ENCODE assay signal across 12 mouse cellular contexts in the genomic region with DNA sequence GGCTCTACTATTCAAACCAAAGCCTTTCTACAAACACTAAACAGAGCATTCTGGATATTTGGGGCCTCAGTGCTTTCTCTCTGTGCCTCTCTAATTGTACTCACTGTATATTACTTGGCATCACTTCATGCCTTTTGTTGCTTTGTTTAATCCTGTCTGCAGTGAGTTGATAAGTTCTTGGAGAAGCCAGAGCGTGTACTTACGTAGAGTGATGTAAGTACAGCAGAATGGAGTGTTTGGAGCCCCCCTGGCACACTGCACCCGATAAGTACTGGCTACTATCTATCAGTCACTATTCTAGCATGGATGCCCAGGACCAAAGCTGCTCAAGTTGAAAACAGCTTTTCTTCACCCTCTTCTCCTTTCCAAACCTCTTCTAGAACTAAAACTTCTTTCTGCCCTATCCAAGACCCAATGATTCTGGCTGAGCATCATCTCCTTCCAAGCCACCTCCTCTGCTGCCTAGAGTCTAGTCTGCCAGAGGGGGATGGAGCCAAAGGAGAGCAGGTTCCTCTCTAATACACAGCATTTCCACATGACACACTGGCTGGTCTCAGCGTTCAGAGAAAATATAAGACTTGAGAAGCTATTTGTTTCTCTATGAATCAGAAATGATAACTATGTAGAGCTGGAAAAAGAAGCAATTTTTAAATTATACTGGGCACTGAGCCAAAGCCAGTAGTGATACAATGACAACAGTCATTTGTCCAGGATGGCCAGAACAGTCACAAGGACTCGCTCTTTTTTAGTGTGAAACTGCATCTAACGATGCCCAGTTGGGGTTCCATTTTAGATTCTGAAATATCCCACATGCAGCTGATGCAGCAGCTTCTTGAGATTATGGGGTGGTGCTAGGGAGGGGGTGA. TPM values are rescaled to one million over a fixed set of nuclear protein-coding genes. Genes with fewer than 3 reads are reported as not detected.
DNase-seq lines count a peak whose midpoint lies in the region; ATAC-seq lines count a peak whose summit lies in the region.
"Had no signal": no experiment of that assay in that cellular context is flagged by ENCODE, and none has a peak within 500 bp of the region (broad histone marks: within the 10 kb centered on the region; RNA-seq: fewer than 3 reads in every experiment).

No protein-coding gene starts in this region.

- WGBS in heart, embryonic 15.5 days, result 44% methylated on average over 6 of the region's 6 CpGs
- WGBS in heart, embryonic 10.5 days, result 80% methylated on average over 6 of the region's 6 CpGs
- 74% methylated on average over 6 of the region's 6 CpGs for WGBS in neural tube, embryonic 13.5 days
- WGBS in hindbrain, embryonic 14.5 days, result 68% methylated on average over 6 of the region's 6 CpGs
- WGBS in stomach, embryonic 16.5 days, result 54% methylated on average over 6 of the region's 6 CpGs

- H3K9me3 ChIP-seq in heart, embryonic 15.5 days (replicated peaks), result no peaks in the 10 kb centered on the region
- H3K9me3 ChIP-seq in heart, embryonic 10.5 days, result no peaks in the 10 kb centered on the region
- H3K9me3 ChIP-seq in neural tube, embryonic 13.5 days, result no peaks in the 10 kb centered on the region
- H3K9me3 ChIP-seq in hindbrain, embryonic 14.5 days (ENCODE audit: control insufficient read depth, low read length), result no peaks in the 10 kb centered on the region
- no peaks in the 10 kb centered on the region for H3K9me3 ChIP-seq in stomach, embryonic 16.5 days (replicated peaks; ENCODE audit: control insufficient read depth, low read length)
- H3K9me3 ChIP-seq: limb, embryonic 12.5 days had no signal

- no peak for ATAC-seq in heart, embryonic 15.5 days (replicated peaks; ENCODE audit: insufficient number of reproducible peaks, insufficient read depth, low FRiP score, low read depth)
- ATAC-seq in neural tube, embryonic 13.5 days (ENCODE audit: low read depth), result no peak
- ATAC-seq in hindbrain, embryonic 14.5 days (ENCODE audit: low FRiP score), result no peak
- no peak for ATAC-seq in stomach, embryonic 16.5 days (ENCODE audit: insufficient read depth, low FRiP score)

- H3K4me2 ChIP-seq in heart, embryonic 15.5 days, result no peak overlapping the region
- H3K4me2 ChIP-seq in neural tube, embryonic 13.5 days, result no peak overlapping the region
- no peak overlapping the region for H3K4me2 ChIP-seq in hindbrain, embryonic 14.5 days (replicated peaks)
- H3K4me2 ChIP-seq in stomach, embryonic 16.5 days (ENCODE audit: low read depth, low read length), result no peak overlapping the region
- H3K4me2 ChIP-seq: limb, embryonic 12.5 days had no signal

- no peaks in the 10 kb centered on the region for H3K27me3 ChIP-seq in heart, embryonic 15.5 days
- no peaks in the 10 kb centered on the region for H3K27me3 ChIP-seq in heart, embryonic 10.5 days (ENCODE audit: insufficient read depth, poor library complexity, severe bottlenecking)
- H3K27me3 ChIP-seq in neural tube, embryonic 13.5 days, result no peaks in the 10 kb centered on the region
- no peaks in the 10 kb centered on the region for H3K27me3 ChIP-seq in hindbrain, embryonic 14.5 days (ENCODE audit: control insufficient read depth, insufficient read depth, low read length)
- no peaks in the 10 kb centered on the region for H3K27me3 ChIP-seq in stomach, embryonic 16.5 days (ENCODE audit: control insufficient read depth, insufficient read depth, low read length)
- H3K27me3 ChIP-seq: limb, embryonic 12.5 days had no signal

- H3K4me1 ChIP-seq in heart, embryonic 15.5 days (replicated peaks), result peaks cover 61% of the 10 kb centered on the region
- H3K4me1 ChIP-seq in heart, embryonic 10.5 days, result peaks cover 67% of the 10 kb centered on the region
- peaks cover 59% of the 10 kb centered on the region for H3K4me1 ChIP-seq in neural tube, embryonic 13.5 days (replicated peaks)
- H3K4me1 ChIP-seq in hindbrain, embryonic 14.5 days (replicated peaks; ENCODE audit: control insufficient read depth, insufficient read depth, low read length), result peaks cover 42% of the 10 kb centered on the region
- peaks cover 41% of the 10 kb centered on the region for H3K4me1 ChIP-seq in stomach, embryonic 16.5 days (ENCODE audit: control insufficient read depth, insufficient read depth, low read length)

- H3K9ac ChIP-seq in heart, embryonic 15.5 days, result no peak overlapping the region
- no peak overlapping the region for H3K9ac ChIP-seq in neural tube, embryonic 13.5 days
- H3K9ac ChIP-seq in hindbrain, embryonic 14.5 days, result no peak overlapping the region
- no peak overlapping the region for H3K9ac ChIP-seq in stomach, embryonic 16.5 days (ENCODE audit: low read length)
- H3K9ac ChIP-seq: limb, embryonic 12.5 days had no signal

- peak overlapping the region; percentile 54 for H3K27ac ChIP-seq in heart, embryonic 15.5 days
- H3K27ac ChIP-seq in heart, embryonic 10.5 days, result no peak overlapping the region
- peak overlapping the region; percentile 54 for H3K27ac ChIP-seq in neural tube, embryonic 13.5 days (replicated peaks)
- H3K27ac ChIP-seq in hindbrain, embryonic 14.5 days, result 0 out of 2 replicates have a peak overlapping the region, but pooled peaks have one; percentile 23
- peak overlapping the region; percentile 55; the same call in 1 of the 2 replicates for H3K27ac ChIP-seq in stomach, embryonic 16.5 days (ENCODE audit: low read length)

- no peaks in the 10 kb centered on the region for H3K36me3 ChIP-seq in heart, embryonic 15.5 days
- no peaks in the 10 kb centered on the region for H3K36me3 ChIP-seq in heart, embryonic 10.5 days
- no peaks in the 10 kb centered on the region for H3K36me3 ChIP-seq in neural tube, embryonic 13.5 days
- no peaks in the 10 kb centered on the region for H3K36me3 ChIP-seq in hindbrain, embryonic 14.5 days (replicated peaks; ENCODE audit: control insufficient read depth, insufficient read depth)
- no peaks in the 10 kb centered on the region for H3K36me3 ChIP-seq in stomach, embryonic 16.5 days (ENCODE audit: control insufficient read depth, insufficient read depth, low read length)
- H3K36me3 ChIP-seq: limb, embryonic 12.5 days had no signal

- no peak overlapping the region for H3K4me3 ChIP-seq in heart, embryonic 15.5 days
- H3K4me3 ChIP-seq in heart, embryonic 10.5 days, result no peak overlapping the region
- H3K4me3 ChIP-seq in neural tube, embryonic 13.5 days, result no peak overlapping the region
- no peak overlapping the region for H3K4me3 ChIP-seq in hindbrain, embryonic 14.5 days (replicated peaks; ENCODE audit: low read length)
- no peak overlapping the region for H3K4me3 ChIP-seq in stomach, embryonic 16.5 days (replicated peaks; ENCODE audit: low read length)
- H3K4me3 ChIP-seq: limb, embryonic 12.5 days had no signal

- no peak for DNase-seq in heart, embryonic 10.5 days (ENCODE audit: low spot score)
- no peak for DNase-seq in neural tube, embryonic 10.5 days (ENCODE audit: extremely low spot score, low spot score)
- no peak for DNase-seq in hindbrain, embryonic 14.5 days (ENCODE audit: low spot score)
- no peak for DNase-seq in layer of hippocampus, postnatal 36 days
- no peak for DNase-seq in cerebellum, postnatal 36 days
- DNase-seq: gastrocnemius, postnatal 25 days; right cerebral cortex, postnatal 4 days had no signal

RNA-seq across cellular contexts. Expression of gene Tbxas1, which starts 28.6 kb away (rescaled TPM):
- 1.5 and 2.9 TPM in 2 replicates for polyA plus RNA-seq in heart, embryonic 15.5 days (2015; fragmentation: Nextera tagmentation; extraction: Ambion mirVana)
- polyA plus RNA-seq in heart, embryonic 10.5 days (2016; fragmentation: Nextera tagmentation; extraction: Ambion mirVana), result 1.4 and 1.5 TPM in 2 replicates
- 2.5 and 4.1 TPM in 2 replicates for polyA plus RNA-seq in neural tube, embryonic 13.5 days (2015; fragmentation: Nextera tagmentation; extraction: Ambion mirVana)
- 1.6 and 2.2 TPM in 2 replicates for polyA plus RNA-seq in hindbrain, embryonic 14.5 days (2014; fragmentation: Nextera tagmentation; extraction: Ambion mirVana)
- polyA plus RNA-seq in stomach, embryonic 16.5 days (2015; fragmentation: Nextera tagmentation; extraction: Ambion mirVana), result 4.4 TPM in 2 replicates
- 1 to 10 TPM; 2.1 to 2.3 TPM for total RNA-seq in layer of hippocampus, postnatal 36 days (2021)
- total RNA-seq: ES-E14 had no signal

RNA-seq across cellular contexts. Expression of gene Hipk2, which starts 29.4 kb away (rescaled TPM):
- polyA plus RNA-seq in heart, embryonic 15.5 days (2015; fragmentation: Nextera tagmentation; extraction: Ambion mirVana), result 8.8 and 11.2 TPM in 2 replicates
- 15.9 and 20.1 TPM in 2 replicates for polyA plus RNA-seq in heart, embryonic 10.5 days (2016; fragmentation: Nextera tagmentation; extraction: Ambion mirVana)
- 32.8 and 37.9 TPM in 2 replicates for polyA plus RNA-seq in neural tube, embryonic 13.5 days (2015; fragmentation: Nextera tagmentation; extraction: Ambion mirVana)
- polyA plus RNA-seq in hindbrain, embryonic 14.5 days (2014; fragmentation: Nextera tagmentation; extraction: Ambion mirVana), result 33.8 and 36.9 TPM in 2 replicates
- polyA plus RNA-seq in stomach, embryonic 16.5 days (2015; fragmentation: Nextera tagmentation; extraction: Ambion mirVana), result 21.5 and 21.6 TPM in 2 replicates
- total RNA-seq in layer of hippocampus, postnatal 36 days (2021), result 10 to 100 TPM; 52.7 to 64.1 TPM
